In genomic region chr2:178117946-178118345, GRCm38 (mm10) we compare ENCODE assay signal across 8 mouse cellular contexts. TPM values are rescaled to one million over a fixed set of nuclear protein-coding genes. Genes with fewer than 3 reads are reported as not detected.
DNase-seq lines count a peak whose midpoint lies in the region; ATAC-seq and TF ChIP-seq lines count a peak whose summit lies in the region.
"Had no signal": no experiment of that assay in that cellular context is flagged by ENCODE, and none has a peak within 500 bp of the region (broad histone marks: within the 10 kb centered on the region; RNA-seq: fewer than 3 reads in every experiment).

No protein-coding gene starts in this region.

- no peak overlapping the region for H3K9ac ChIP-seq in embryonic facial prominence, embryonic 14.5 days (ENCODE audit: low read depth, low read length)
- H3K9ac ChIP-seq: heart, embryonic 15.5 days had no signal

- no peak for DNase-seq in spleen, adult 2 months (ENCODE audit: low read depth in 1 of 2, low spot score in 2 of 2)
- DNase-seq in spleen, postnatal 14 days (ENCODE audit: low spot score in 2 of 2): no peak
- DNase-seq in brain, embryonic 14.5 days (ENCODE audit: low read depth): peak; percentile 88
- DNase-seq in embryonic facial prominence, embryonic 14.5 days (ENCODE audit: low spot score): peak; percentile 86
- peak; percentile 44 for DNase-seq in kidney, postnatal 14 days
- peak; percentile 29 for DNase-seq in lung, postnatal 36 days
- DNase-seq in splenic B cell, adult 2 months (ENCODE audit: low read depth, low spot score): peak; percentile 26

- H3K9me3 ChIP-seq in embryonic facial prominence, embryonic 14.5 days (ENCODE audit: control insufficient read depth, low read length): no peaks in the 10 kb centered on the region
- H3K9me3 ChIP-seq: heart, embryonic 15.5 days had no signal

- H3K4me2 ChIP-seq in embryonic facial prominence, embryonic 14.5 days (ENCODE audit: low read depth, low read length): no peak overlapping the region

- H3K27me3 ChIP-seq in spleen, adult 2 months (ENCODE audit: control insufficient read depth, insufficient read depth, low read length): 0 out of 2 replicates have a peak, but pooled peaks cover 1% of the 10 kb centered on the region
- H3K27me3 ChIP-seq in embryonic facial prominence, embryonic 14.5 days (replicated peaks; ENCODE audit: control insufficient read depth, insufficient read depth, low read length): peaks cover 17% of the 10 kb centered on the region
- no peaks in the 10 kb centered on the region for H3K27me3 ChIP-seq in splenic B cell, adult 2 months (ENCODE audit: control insufficient read depth, insufficient read depth, low read length, poor library complexity, severe bottlenecking)

- no peak for TF ChIP-seq POLR2A in spleen, adult 2 months (IDR thresholded peaks at IDR 0.05; ENCODE audit: low read depth, low read length)
- TF ChIP-seq POLR2A in brain, embryonic 14.5 days (IDR thresholded peaks at IDR 0.05; ENCODE audit: borderline replicate concordance, extremely low read depth, insufficient read depth, insufficient read length, poor library complexity, severe bottlenecking): no peak

- H3K4me1 ChIP-seq in spleen, adult 2 months (ENCODE audit: control insufficient read depth, insufficient read depth, insufficient read length): no peaks in the 10 kb centered on the region
- H3K4me1 ChIP-seq in embryonic facial prominence, embryonic 14.5 days (ENCODE audit: control insufficient read depth, insufficient read depth, low read length): peaks cover 19% of the 10 kb centered on the region

- WGBS in spleen, adult 2 months: 24% methylated on average over 12 of the region's 12 CpGs
- 22% methylated on average over 12 of the region's 12 CpGs for WGBS in embryonic facial prominence, embryonic 14.5 days

- ATAC-seq in embryonic facial prominence, embryonic 14.5 days (ENCODE audit: low read depth): no peak

- no peak overlapping the region for H3K27ac ChIP-seq in spleen, adult 2 months (ENCODE audit: insufficient read depth, low read length)
- H3K27ac ChIP-seq in embryonic facial prominence, embryonic 14.5 days (replicated peaks; ENCODE audit: low read depth, low read length): no peak overlapping the region
- H3K27ac ChIP-seq: heart, embryonic 15.5 days had no signal

- H3K4me3 ChIP-seq in spleen, adult 2 months (ENCODE audit: extremely low read depth, insufficient read depth, insufficient read length): no peak overlapping the region
- H3K4me3 ChIP-seq in embryonic facial prominence, embryonic 14.5 days (ENCODE audit: low read depth, low read length): no peak overlapping the region

- peak; percentile 5; the same call in 1 of the 2 replicates for TF ChIP-seq CTCF in spleen, adult 2 months (IDR thresholded peaks at IDR 0.05; ENCODE audit: extremely low read depth, insufficient read depth, insufficient read length, insufficient replicate concordance)
- TF ChIP-seq CTCF in brain, embryonic 14.5 days (IDR thresholded peaks at IDR 0.05; ENCODE audit: borderline replicate concordance, extremely low read depth, insufficient read depth, insufficient read length): peak; percentile 74

- no peaks in the 10 kb centered on the region for H3K36me3 ChIP-seq in spleen, adult 2 months (ENCODE audit: control insufficient read depth, insufficient read depth, low read length)
- H3K36me3 ChIP-seq in embryonic facial prominence, embryonic 14.5 days (ENCODE audit: control insufficient read depth, insufficient read depth, low read length): no peaks in the 10 kb centered on the region
- no peaks in the 10 kb centered on the region for H3K36me3 ChIP-seq in splenic B cell, adult 2 months (ENCODE audit: control insufficient read depth, insufficient read depth, low read length, poor library complexity, severe bottlenecking)
- H3K36me3 ChIP-seq: heart, embryonic 15.5 days had no signal

RNA-seq across cellular contexts. Expression of gene Phactr3, which starts 0.8 kb away (rescaled TPM):
- 0.22 and 0.54 TPM in 2 replicates for polyA plus RNA-seq in spleen, adult 2 months (2012; rRNA removed)
- polyA plus RNA-seq in brain, embryonic 14.5 days (2012; rRNA removed): 57.7 and 64.7 TPM in 2 replicates
- 1.8 and 2.1 TPM in 2 replicates for polyA plus RNA-seq in embryonic facial prominence, embryonic 14.5 days (2014; fragmentation: Nextera tagmentation; extraction: Ambion mirVana)

RNA-seq across cellular contexts. Expression of gene Zfp931, which starts 39.7 kb away (rescaled TPM):
- 0.32 and 0.34 TPM in 2 replicates for polyA plus RNA-seq in spleen, adult 2 months (2012; rRNA removed)
- 6.7 and 7.4 TPM in 2 replicates for polyA plus RNA-seq in brain, embryonic 14.5 days (2012; rRNA removed)
- 17.1 and 19.0 TPM in 2 replicates for polyA plus RNA-seq in embryonic facial prominence, embryonic 14.5 days (2014; fragmentation: Nextera tagmentation; extraction: Ambion mirVana)

Comparison
In these comparisons a context has a peak if more than half of its experiments do, and no peak if none do; other contexts are left out.
1. DNase-seq: peak in brain, embryonic 14.5 days (single experiment), embryonic facial prominence, embryonic 14.5 days (single experiment), kidney, postnatal 14 days (single experiment), lung, postnatal 36 days (single experiment) and splenic B cell, adult 2 months (single experiment); none in spleen, adult 2 months (0 of 2) and spleen, postnatal 14 days (0 of 2).
2. RNA of gene Phactr3, which starts 0.8 kb away (polyA plus RNA-seq): 57.7 to 64.7 TPM in brain, embryonic 14.5 days; 1.8 to 2.1 TPM in embryonic facial prominence, embryonic 14.5 days and 0.22 to 0.54 TPM in spleen, adult 2 months; every median in the first group is over 10 times any median in the second.